Mouse (Mus musculus) midbrain, embryonic 13.5 days (tissue): ENCODE measurements at regions not wholly inside any gene's neighbourhood (a gene's known extent, or its start where the extent isn't known, plus 50 kb on each side); places are given as distances from the start of the nearest gene placed in this dataset.

Experiments used
- ATAC-seq: fragments of 200-750 bp; cut with Nextera tagmentation; 2 replicates; pipeline ENCODE4 v1.8.0; 2017; ENCODE audit warnings: mild to moderate bottlenecking, moderate TSS enrichment, moderate library complexity
- H3K27ac ChIP-seq: fragments of 300-500 bp; sonication (generic); 2 replicates; pipeline ENCODE4 v1.5.1; 2015; ENCODE audit warnings: inconsistent platforms, mild to moderate bottlenecking, moderate library complexity
- H3K27me3 ChIP-seq: fragments of 300-500 bp; sonication (generic); 2 replicates; pipeline ENCODE4 v1.6.1; 2015; ENCODE audit warnings: mild to moderate bottlenecking, inconsistent platforms
- H3K36me3 ChIP-seq: fragments of 300-500 bp; sonication (generic); 2 replicates; pipeline ENCODE4 v1.6.1; 2015; ENCODE audit warnings: mild to moderate bottlenecking, inconsistent platforms
- H3K4me1 ChIP-seq: fragments of 300-500 bp; sonication (generic); replicated peaks from 2 replicates; pipeline ENCODE4 v1.6.1; 2015; ENCODE audit warnings: inconsistent platforms
- H3K4me2 ChIP-seq: fragments of 300-500 bp; sonication (generic); replicated peaks from 2 replicates; pipeline ENCODE4 v1.6.1; 2015; ENCODE audit warnings: moderate library complexity, mild to moderate bottlenecking, inconsistent platforms
- H3K4me3 ChIP-seq: fragments of 300-500 bp; sonication (generic); replicated peaks from 2 replicates; pipeline ENCODE4 v1.5.1; 2015; ENCODE audit warnings: mild to moderate bottlenecking, inconsistent platforms
- H3K9ac ChIP-seq: fragments of 300-500 bp; sonication (generic); replicated peaks from 2 replicates; pipeline ENCODE4 v1.6.1; 2015; ENCODE audit warnings: mild to moderate bottlenecking, inconsistent platforms
- H3K9me3 ChIP-seq: fragments of 300-500 bp; sonication (generic); 2 replicates; pipeline ENCODE4 v1.6.1; 2016; ENCODE audit warnings: mild to moderate bottlenecking, inconsistent platforms
- WGBS: fragments of 180-500 bp; shearing (Covaris S2); methylation state at CpG from one replicate; pipeline ENCODE4 v1.1.7; 2015; 5-methylcytosine and 5-hydroxymethylcytosine counted together

DNA sequence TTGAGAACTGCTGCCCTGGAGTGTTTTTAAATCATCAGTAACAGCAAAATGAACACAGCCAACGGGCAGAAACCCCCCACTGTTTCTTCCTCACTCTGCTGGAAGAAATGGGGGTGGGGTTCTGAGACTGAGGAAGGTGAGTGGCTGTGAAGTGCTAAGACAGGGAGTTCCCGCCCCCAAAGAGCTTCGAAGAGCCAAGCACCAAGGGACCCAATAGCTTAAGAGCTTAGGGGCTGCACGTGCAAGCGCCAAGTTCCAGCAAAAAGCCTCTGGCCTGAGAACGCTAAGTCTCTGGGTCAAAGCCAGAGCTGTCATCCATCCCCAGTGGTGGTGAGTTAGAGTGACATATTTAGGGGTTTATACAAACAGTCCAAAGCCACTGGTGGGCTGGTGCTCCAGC is 55.1 kb upstream of the Pcbd1 start:
- 53% methylated on average over 6 of the region's 6 CpGs for WGBS

DNA sequence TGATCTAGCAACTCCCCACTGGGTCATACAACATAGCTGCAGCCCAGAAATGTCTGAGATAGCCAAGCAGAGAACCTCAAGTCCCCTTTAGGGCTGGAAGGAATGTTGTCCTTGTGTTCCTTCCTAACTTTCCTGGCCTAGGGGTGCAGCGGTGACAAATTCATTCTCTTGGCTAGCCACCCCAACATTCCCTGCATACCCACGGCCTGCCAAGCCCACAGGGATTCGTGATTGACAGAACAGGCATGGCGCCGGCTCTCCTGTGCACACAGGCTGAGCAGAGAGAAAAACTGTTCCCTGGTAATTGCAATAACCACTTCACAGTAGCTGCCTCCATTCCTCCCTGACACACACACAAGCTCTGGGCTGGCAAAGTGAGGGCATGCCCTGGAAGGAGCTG is 60.5 kb upstream of the Pcbd1 start:
- Histone ChIP-seq H3K27ac (no peak overlapping the region), H3K27me3 (no peaks in the 10 kb centered on the region), H3K4me3 (no peak overlapping the region), H3K9me3 (no peaks in the 10 kb centered on the region), H3K36me3 (no peaks in the 10 kb centered on the region), H3K4me1 (no peaks in the 10 kb centered on the region; the same call in 1 of the 2 replicates), H3K9ac (no peak overlapping the region), H3K4me2 (no peak overlapping the region)
- ATAC-seq = no peak
- WGBS = 69% methylated on average over 5 of the region's 5 CpGs

More for the DNA sequence above, 55.1 kb upstream of the Pcbd1 start:
- no peak overlapping the region for H3K9ac ChIP-seq
- H3K4me2 ChIP-seq = no peak overlapping the region
- H3K9me3 ChIP-seq = no peaks in the 10 kb centered on the region
- no peak for ATAC-seq
- no peak overlapping the region for H3K4me3 ChIP-seq
- no peaks in the 10 kb centered on the region; the same call in 1 of the 2 replicates for H3K27me3 ChIP-seq
- H3K27ac ChIP-seq = no peak overlapping the region
- H3K36me3 ChIP-seq = no peaks in the 10 kb centered on the region
- no peaks in the 10 kb centered on the region for H3K4me1 ChIP-seq

DNA sequence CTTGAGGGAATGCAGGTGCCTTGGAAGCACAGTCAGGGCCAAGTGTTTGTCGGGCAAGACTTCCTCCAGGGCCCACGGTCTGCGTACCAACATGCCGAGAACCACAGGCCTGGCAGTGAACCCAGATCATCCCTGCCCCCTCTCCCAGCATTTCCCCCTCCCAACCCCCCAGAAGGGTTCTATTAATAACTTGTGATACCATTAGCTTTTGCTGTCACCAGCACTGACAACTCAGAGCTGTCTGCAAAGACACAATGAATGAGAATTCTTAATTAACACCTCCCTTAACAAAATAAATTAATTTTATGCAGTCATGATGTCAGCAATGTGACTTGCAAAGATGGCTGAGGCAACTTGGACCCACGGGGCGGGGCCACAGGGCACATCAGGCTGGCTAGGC is 61.9 kb upstream of the Pcbd1 start:
- ATAC-seq = no peak

DNA sequence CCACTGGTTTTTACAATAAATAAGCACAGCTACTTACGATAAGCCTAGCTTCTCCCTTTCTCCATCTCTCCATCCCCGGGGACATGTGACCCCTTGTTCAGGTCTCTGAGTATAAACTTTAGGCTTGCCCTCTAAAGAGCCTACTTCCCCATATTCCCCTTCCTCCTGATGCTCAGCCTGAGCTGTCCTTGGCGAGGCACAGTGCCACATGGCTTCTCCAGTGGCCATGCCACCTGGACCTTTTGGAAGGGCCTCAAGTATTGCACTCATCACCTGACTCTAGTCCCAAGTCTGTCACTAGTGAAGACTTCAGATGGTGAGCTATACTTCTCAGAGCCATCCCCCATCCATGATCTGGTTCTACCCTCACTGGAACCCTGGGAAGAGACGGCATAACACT is 64.1 kb upstream of the Pcbd1 start:
- Histone ChIP-seq H3K4me3 (no peak overlapping the region), H3K27ac (no peak overlapping the region), H3K9me3 (no peaks in the 10 kb centered on the region), H3K9ac (no peak overlapping the region), H3K4me1 (no peaks in the 10 kb centered on the region; the same call in 1 of the 2 replicates), H3K4me2 (no peak overlapping the region), H3K27me3 (no peaks in the 10 kb centered on the region), H3K36me3 (no peaks in the 10 kb centered on the region)
- WGBS = 83% methylated on average over 4 of the region's 4 CpGs
- no peak for ATAC-seq

More for the DNA sequence above, 61.9 kb upstream of the Pcbd1 start:
- 89% methylated on average over 6 of the region's 6 CpGs for WGBS
- no peaks in the 10 kb centered on the region for H3K27me3 ChIP-seq
- H3K9me3 ChIP-seq = no peaks in the 10 kb centered on the region
- H3K4me1 ChIP-seq = no peaks in the 10 kb centered on the region; the same call in 1 of the 2 replicates
- no peak overlapping the region for H3K4me2 ChIP-seq
- no peak overlapping the region for H3K4me3 ChIP-seq
- H3K36me3 ChIP-seq = no peaks in the 10 kb centered on the region
- H3K9ac ChIP-seq = no peak overlapping the region
- H3K27ac ChIP-seq = no peak overlapping the region

DNA sequence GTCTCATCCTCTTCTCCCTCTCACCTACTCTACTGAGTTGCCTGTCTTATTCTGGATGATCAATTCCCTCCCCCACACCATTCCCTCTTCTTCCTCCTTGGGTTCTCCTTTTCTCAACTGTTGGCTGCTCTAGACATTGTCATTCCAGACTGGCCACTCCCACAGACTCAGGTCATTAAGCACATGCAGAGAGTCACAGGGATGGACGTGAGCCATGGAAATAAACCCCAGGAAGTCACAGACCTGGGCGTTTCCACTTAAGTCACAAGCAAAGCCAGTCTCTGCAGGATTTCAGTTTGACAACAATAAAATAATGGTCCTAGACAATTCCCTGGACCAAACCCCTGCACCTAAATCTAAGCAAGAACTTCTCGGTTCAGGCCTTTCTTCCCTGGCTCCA is 65.0 kb upstream of the Pcbd1 start:
- Histone ChIP-seq H3K4me2 (no peak overlapping the region), H3K36me3 (no peaks in the 10 kb centered on the region), H3K9me3 (no peaks in the 10 kb centered on the region), H3K27me3 (no peaks in the 10 kb centered on the region), H3K27ac (no peak overlapping the region), H3K4me3 (no peak overlapping the region), H3K4me1 (no peaks in the 10 kb centered on the region; the same call in 1 of the 2 replicates), H3K9ac (no peak overlapping the region)
- ATAC-seq = no peak
- 26% methylated on average over 3 of the region's 3 CpGs for WGBS

DNA sequence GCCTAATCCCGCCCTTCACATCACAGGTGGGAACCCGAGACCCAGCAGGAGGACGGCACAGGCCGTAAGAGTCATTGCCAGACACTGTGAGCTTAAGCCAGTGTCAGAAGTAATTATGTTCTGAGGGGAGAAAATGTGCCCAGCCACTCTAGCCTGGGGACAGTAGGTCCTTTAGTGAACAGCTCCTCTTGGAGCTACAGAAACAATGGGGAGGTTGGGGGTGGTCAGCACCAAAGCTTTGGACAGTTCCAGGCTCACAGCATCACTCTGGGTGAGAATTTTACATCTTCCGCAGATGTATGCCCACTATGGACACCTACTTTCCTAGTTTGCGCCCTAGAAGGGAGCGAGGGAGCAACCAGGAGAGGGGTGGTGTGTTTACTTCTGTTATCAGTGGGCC is 65.7 kb upstream of the Pcbd1 start:
- WGBS = 39% methylated on average over 7 of the region's 7 CpGs
- H3K9ac ChIP-seq = no peak overlapping the region
- no peak for ATAC-seq
- H3K9me3 ChIP-seq = no peaks in the 10 kb centered on the region
- no peaks in the 10 kb centered on the region for H3K36me3 ChIP-seq
- H3K4me3 ChIP-seq = no peak overlapping the region
- no peak overlapping the region for H3K4me2 ChIP-seq
- no peaks in the 10 kb centered on the region for H3K27me3 ChIP-seq
- H3K27ac ChIP-seq = no peak overlapping the region
- no peaks in the 10 kb centered on the region; the same call in 1 of the 2 replicates for H3K4me1 ChIP-seq

DNA sequence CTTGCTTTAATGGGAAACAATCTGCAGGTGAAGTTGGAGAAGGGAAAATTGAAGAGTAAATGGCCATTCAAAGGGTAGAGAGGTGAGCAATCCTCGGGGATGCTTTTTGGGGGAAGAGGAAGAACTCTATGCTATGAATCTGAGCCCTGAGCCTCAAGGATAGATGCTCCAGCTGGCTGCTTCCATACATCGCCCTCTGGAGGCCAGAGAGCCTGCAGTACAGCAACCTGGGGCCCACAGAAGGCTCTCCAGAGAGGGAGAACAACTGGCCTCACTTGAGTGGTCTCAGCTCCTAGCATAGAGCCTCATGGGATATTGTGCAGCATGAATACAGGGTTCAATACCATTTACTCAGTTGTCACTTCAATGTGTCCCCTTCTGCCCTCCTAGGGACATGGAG is 69.6 kb upstream of the Pcbd1 start:
- H3K27ac ChIP-seq = no peak overlapping the region
- H3K4me1 ChIP-seq = no peaks in the 10 kb centered on the region; the same call in 1 of the 2 replicates
- no peaks in the 10 kb centered on the region for H3K9me3 ChIP-seq
- 11% methylated on average over 2 of the region's 2 CpGs for WGBS
- no peak overlapping the region for H3K4me3 ChIP-seq
- H3K36me3 ChIP-seq = no peaks in the 10 kb centered on the region
- no peak overlapping the region for H3K9ac ChIP-seq
- H3K4me2 ChIP-seq = no peak overlapping the region
- ATAC-seq = no peak
- no peaks in the 10 kb centered on the region for H3K27me3 ChIP-seq

DNA sequence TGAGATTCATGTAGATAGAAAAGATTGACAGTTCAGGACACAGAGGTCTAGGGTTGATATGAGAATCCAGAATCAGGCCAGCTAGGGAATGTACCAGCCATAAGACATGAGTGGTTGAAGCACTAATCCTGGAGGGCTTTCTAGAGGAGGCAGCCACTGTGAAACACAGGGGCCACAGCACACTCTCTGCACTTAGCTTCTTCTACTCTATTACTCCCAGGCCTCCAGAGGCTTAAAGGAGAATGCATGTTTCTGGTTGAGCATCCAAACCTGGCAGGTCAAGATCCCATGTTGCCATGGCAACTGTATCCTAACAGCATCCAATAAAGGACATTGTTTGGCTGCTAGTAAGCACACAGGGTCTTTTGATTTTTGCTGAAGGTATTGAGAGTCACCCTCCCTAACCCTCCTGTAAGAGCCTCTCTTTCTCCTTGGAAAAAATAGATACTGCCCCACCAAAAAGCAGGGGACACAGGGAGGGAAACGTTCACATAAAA is 76.9 kb upstream of the Pcbd1 start:
- peak; percentile 53; the same call in 1 of the 2 replicates for ATAC-seq
- Histone ChIP-seq H3K4me2 (no peak overlapping the region), H3K9ac (no peak overlapping the region), H3K27ac (no peak overlapping the region; the same call in 1 of the 2 replicates), H3K4me3 (no peak overlapping the region), H3K27me3 (no peaks in the 10 kb centered on the region), H3K9me3 (no peaks in the 10 kb centered on the region), H3K4me1 (peaks cover 17% of the 10 kb centered on the region), H3K36me3 (no peaks in the 10 kb centered on the region)
- 35% methylated on average over 1 of the region's 1 CpGs for WGBS

DNA sequence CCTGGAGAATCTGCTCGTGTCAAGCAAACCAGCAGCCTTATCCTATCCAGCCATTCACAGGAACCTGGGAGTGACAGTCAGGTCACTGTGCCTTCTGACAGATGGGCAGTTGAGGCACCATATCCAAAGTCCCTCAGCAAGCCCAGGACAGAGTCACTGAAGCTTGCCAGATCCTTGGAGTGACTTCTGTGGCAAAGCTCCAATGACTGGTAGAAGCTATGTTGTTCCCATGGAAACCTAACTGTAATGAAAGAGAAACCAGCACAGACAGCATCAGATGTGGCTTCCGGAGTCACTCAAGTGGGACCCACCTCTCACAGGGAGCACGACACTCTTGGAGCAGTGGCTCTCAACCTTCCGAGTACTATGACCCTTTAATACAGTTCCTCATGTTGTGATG is 78.4 kb upstream of the Pcbd1 start:
- H3K36me3 ChIP-seq = no peaks in the 10 kb centered on the region
- no peak overlapping the region for H3K9ac ChIP-seq
- H3K9me3 ChIP-seq = no peaks in the 10 kb centered on the region
- no peaks in the 10 kb centered on the region for H3K27me3 ChIP-seq
- H3K4me1 ChIP-seq = peaks cover 19% of the 10 kb centered on the region
- no peak overlapping the region for H3K27ac ChIP-seq
- H3K4me3 ChIP-seq = no peak overlapping the region
- WGBS = 81% methylated on average over 4 of the region's 4 CpGs
- ATAC-seq = no peak
- no peak overlapping the region for H3K4me2 ChIP-seq

DNA sequence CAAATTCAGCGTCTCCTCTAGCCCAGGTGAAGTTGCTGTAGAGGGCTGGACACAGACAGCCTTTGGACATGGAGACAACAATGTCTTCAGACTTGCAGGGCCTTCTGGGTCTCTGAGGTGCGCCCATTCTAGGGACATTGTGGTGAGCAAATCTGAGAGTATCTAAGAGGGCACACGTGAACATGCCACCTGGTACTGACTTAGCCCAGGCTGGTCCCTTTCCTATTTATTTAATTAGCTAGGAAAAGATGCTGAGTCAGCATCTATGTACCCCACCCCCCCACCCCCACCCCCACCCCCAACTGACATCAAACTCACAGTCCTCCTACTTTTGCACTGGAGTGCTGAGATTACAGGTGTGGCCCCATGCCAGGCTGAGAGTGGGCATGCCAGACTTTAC is 81.7 kb upstream of the Pcbd1 start:
- Histone ChIP-seq H3K9me3 (no peaks in the 10 kb centered on the region), H3K27ac (no peak overlapping the region), H3K4me3 (no peak overlapping the region), H3K4me2 (no peak overlapping the region), H3K4me1 (peaks cover 16% of the 10 kb centered on the region), H3K27me3 (peaks cover 4% of the 10 kb centered on the region; the same call in 1 of the 2 replicates), H3K36me3 (no peaks in the 10 kb centered on the region), H3K9ac (no peak overlapping the region)
- 96% methylated on average over 3 of the region's 3 CpGs for WGBS
- no peak for ATAC-seq

DNA sequence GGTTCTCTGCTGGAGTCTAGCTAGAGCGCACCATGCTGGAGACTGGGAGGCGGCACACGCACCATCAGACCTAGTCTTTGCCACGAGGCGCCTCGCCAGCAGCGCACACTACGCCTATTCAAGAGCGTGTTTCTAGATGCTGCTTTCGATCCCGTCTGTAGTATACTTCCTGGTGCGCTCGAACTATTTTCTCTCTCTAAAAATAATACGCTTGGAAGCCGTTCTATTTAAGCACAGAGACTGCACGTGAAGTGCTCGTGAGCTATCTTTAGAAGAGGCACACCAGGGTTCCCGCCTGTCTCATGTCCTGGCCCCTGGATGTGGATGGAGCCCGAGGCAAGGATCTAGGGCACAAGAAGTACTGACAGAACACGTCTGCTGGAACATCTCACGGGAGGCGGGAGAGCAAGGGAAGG is 87.4 kb upstream of the Pcbd1 start:
- no peak for ATAC-seq
- H3K9me3 ChIP-seq = no peaks in the 10 kb centered on the region
- no peak overlapping the region for H3K9ac ChIP-seq
- no peak overlapping the region for H3K4me2 ChIP-seq
- H3K27me3 ChIP-seq = peaks cover 4% of the 10 kb centered on the region; the same call in 1 of the 2 replicates
- H3K4me1 ChIP-seq = 0 out of 2 replicates have a peak, but pooled peaks cover 2% of the 10 kb centered on the region
- no peak overlapping the region for H3K27ac ChIP-seq
- H3K4me3 ChIP-seq = no peak overlapping the region
- H3K36me3 ChIP-seq = no peaks in the 10 kb centered on the region
- WGBS = 94% methylated on average over 22 of the region's 22 CpGs

DNA sequence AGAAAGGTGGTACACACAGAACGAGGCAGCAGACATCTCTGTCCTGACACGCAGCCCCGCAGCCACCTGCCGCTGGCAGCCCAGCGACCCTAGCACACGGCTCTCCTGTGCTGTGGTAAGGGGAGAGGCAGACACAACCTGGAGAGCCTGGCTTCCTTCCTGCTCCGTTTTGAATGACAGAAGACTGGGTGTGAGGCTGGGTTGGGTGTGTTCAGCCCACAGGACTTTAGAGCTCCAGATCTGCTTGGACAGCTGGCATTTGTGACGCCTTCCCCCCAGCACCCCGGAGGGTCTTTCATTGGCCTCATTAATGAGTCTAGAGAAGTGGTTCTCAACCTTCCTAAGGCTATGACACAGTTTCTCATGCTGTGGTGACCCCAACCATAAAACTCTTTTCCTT is 91.7 kb upstream of the Pcbd1 start:
- WGBS = 76% methylated on average over 9 of the region's 9 CpGs
- no peaks in the 10 kb centered on the region for H3K27me3 ChIP-seq
- no peak for ATAC-seq
- H3K9me3 ChIP-seq = no peaks in the 10 kb centered on the region; the same call in 1 of the 2 replicates
- no peak overlapping the region for H3K4me3 ChIP-seq
- no peak overlapping the region for H3K9ac ChIP-seq
- H3K36me3 ChIP-seq = no peaks in the 10 kb centered on the region
- no peaks in the 10 kb centered on the region for H3K4me1 ChIP-seq
- H3K4me2 ChIP-seq = no peak overlapping the region
- H3K27ac ChIP-seq = no peak overlapping the region
